Mouse (Mus musculus): ENCODE results near the gene Hoxd13. TPM values are rescaled to one million over a fixed set of nuclear protein-coding genes. Genes with fewer than 3 reads are reported as not detected.
A peak's percentile ranks its signal among the peaks of the same experiment; 100 is the strongest.

The Hoxd13 gene
- polyA plus RNA-seq, 2 experiments = 0.29 TPM; not detected in 1

GRCm38 (mm10) chr2:74669230-74669578, 1.1 kb downstream of the Hoxd13 start:
- 2% methylated on average over 3 of the region's 3 CpGs for WGBS (ENCODE audit: insufficient replicate concordance)
- ATAC-seq (ENCODE audit: insufficient read depth) (no peak), DNase-seq (ENCODE audit: low read depth in 3 of 3, low spot score in 3 of 3) (no peak)
- Histone ChIP-seq H3K4me3 (ENCODE audit: insufficient read depth in 1 of 2, low read depth in 2 of 2, low read length in 2 of 2) (no peak overlapping the region), H3K27me3 (ENCODE audit: control insufficient read depth, insufficient read depth, low read length) (peaks cover 96% of the 10 kb centered on the region), H3K9ac (replicated peaks) (no peak overlapping the region), H3K36me3 (replicated peaks; ENCODE audit: control insufficient read depth, insufficient read depth, low read depth) (no peaks in the 10 kb centered on the region), H3K9me3 (ENCODE audit: control insufficient read depth, low read length) (no peaks in the 10 kb centered on the region), H3K4me2 (ENCODE audit: low read depth) (no peak overlapping the region), H3K4me1 (replicated peaks; ENCODE audit: control insufficient read depth in 2 of 2, insufficient read depth in 2 of 2, low read length in 1 of 2) (no peaks in the 10 kb centered on the region), H3K27ac (no peak overlapping the region)
- no peak for TF ChIP-seq CTCF (IDR thresholded peaks at IDR 0.05; ENCODE audit: low read depth)
- TF ChIP-seq EP300 (IDR thresholded peaks at IDR 0.05; ENCODE audit: low read depth) = no peak

GRCm38 (mm10) chr2:74669650-74670235, 1.6 kb downstream of the Hoxd13 start:
- WGBS (ENCODE audit: insufficient replicate concordance) = 3% methylated on average over 14 of the region's 14 CpGs
- ATAC-seq (ENCODE audit: insufficient read depth) (no peak), DNase-seq (ENCODE audit: low read depth in 3 of 3, low spot score in 3 of 3) (no peak)
- no peak overlapping the region for H3K4me3 ChIP-seq (ENCODE audit: insufficient read depth in 1 of 2, low read depth in 2 of 2, low read length in 2 of 2)
- H3K9ac ChIP-seq (replicated peaks) = no peak overlapping the region
- no peaks in the 10 kb centered on the region for H3K9me3 ChIP-seq (ENCODE audit: control insufficient read depth, low read length)
- no peak overlapping the region for H3K27ac ChIP-seq
- H3K4me1 ChIP-seq (replicated peaks; ENCODE audit: control insufficient read depth in 2 of 2, insufficient read depth in 2 of 2, low read length in 1 of 2) = no peaks in the 10 kb centered on the region
- H3K4me2 ChIP-seq (ENCODE audit: low read depth) = no peak overlapping the region
- peaks cover 96% of the 10 kb centered on the region for H3K27me3 ChIP-seq (ENCODE audit: control insufficient read depth, insufficient read depth, low read length)
- H3K36me3 ChIP-seq (replicated peaks; ENCODE audit: control insufficient read depth, insufficient read depth, low read depth) = no peaks in the 10 kb centered on the region
- TF ChIP-seq EP300 (IDR thresholded peaks at IDR 0.05; ENCODE audit: low read depth) = no peak
- no peak for TF ChIP-seq CTCF (IDR thresholded peaks at IDR 0.05; ENCODE audit: low read depth)

- peaks cover 97% of the 10 kb centered on the region for H3K27me3 ChIP-seq (ENCODE audit: control insufficient read depth, insufficient read depth, low read length)
- DNase-seq (ENCODE audit: low read depth in 3 of 3, low spot score in 3 of 3) (no peak), ATAC-seq (ENCODE audit: insufficient read depth) (no peak)
- no peak overlapping the region for H3K9ac ChIP-seq (replicated peaks)
- no peaks in the 10 kb centered on the region for H3K36me3 ChIP-seq (replicated peaks; ENCODE audit: control insufficient read depth, insufficient read depth, low read depth)
- no peak overlapping the region for H3K4me3 ChIP-seq (ENCODE audit: insufficient read depth in 1 of 2, low read depth in 2 of 2, low read length in 2 of 2)
- H3K4me2 ChIP-seq (ENCODE audit: low read depth) = no peak overlapping the region
- WGBS (ENCODE audit: insufficient replicate concordance) = 5% methylated on average over 3 of the region's 3 CpGs
- no peaks in the 10 kb centered on the region for H3K9me3 ChIP-seq (ENCODE audit: control insufficient read depth, low read length)
- no peak overlapping the region for H3K27ac ChIP-seq
- no peak for TF ChIP-seq CTCF (IDR thresholded peaks at IDR 0.05; ENCODE audit: low read depth)
- TF ChIP-seq EP300 (IDR thresholded peaks at IDR 0.05; ENCODE audit: low read depth) = no peak
- H3K4me1 ChIP-seq (replicated peaks; ENCODE audit: control insufficient read depth in 2 of 2, insufficient read depth in 2 of 2, low read length in 1 of 2) = no peaks in the 10 kb centered on the region
These were observed 2.6 kb downstream of the Hoxd13 start for GRCm38 (mm10) chr2:74670632-74671188.

GRCm38 (mm10) chr2:74671847-74672246, 3.7 kb downstream of the Hoxd13 start:
- Histone ChIP-seq H3K27ac (no peak overlapping the region), H3K36me3 (replicated peaks; ENCODE audit: control insufficient read depth, insufficient read depth, low read depth) (no peaks in the 10 kb centered on the region), H3K27me3 (ENCODE audit: control insufficient read depth, insufficient read depth, low read length) (peaks cover 99% of the 10 kb centered on the region), H3K4me3 (ENCODE audit: insufficient read depth in 1 of 2, low read depth in 2 of 2, low read length in 2 of 2) (no peak overlapping the region), H3K4me1 (replicated peaks; ENCODE audit: control insufficient read depth in 2 of 2, insufficient read depth in 2 of 2, low read length in 1 of 2) (no peaks in the 10 kb centered on the region), H3K9me3 (ENCODE audit: control insufficient read depth, low read length) (no peaks in the 10 kb centered on the region), H3K9ac (replicated peaks) (no peak overlapping the region), H3K4me2 (ENCODE audit: low read depth) (no peak overlapping the region)
- ATAC-seq (ENCODE audit: insufficient read depth) = no peak
- TF ChIP-seq EP300 (IDR thresholded peaks at IDR 0.05; ENCODE audit: low read depth) (no peak), CTCF (IDR thresholded peaks at IDR 0.05; ENCODE audit: low read depth) (no peak)
- WGBS (ENCODE audit: insufficient replicate concordance) = 3% methylated on average over 5 of the region's 5 CpGs
- no peak for DNase-seq (ENCODE audit: low read depth in 3 of 3, low spot score in 3 of 3)

GRCm38 (mm10) chr2:74672481-74673362, 4.6 kb downstream of the Hoxd13 start:
- Histone ChIP-seq H3K4me3 (ENCODE audit: insufficient read depth in 1 of 2, low read depth in 2 of 2, low read length in 2 of 2) (peak overlapping the region; percentile 19 to 23; a peak in 3 of 4 replicates), H3K9ac (replicated peaks) (no peak overlapping the region), H3K4me2 (ENCODE audit: low read depth) (peak overlapping the region; percentile 42), H3K27ac (no peak overlapping the region), H3K9me3 (ENCODE audit: control insufficient read depth, low read length) (no peaks in the 10 kb centered on the region), H3K36me3 (replicated peaks; ENCODE audit: control insufficient read depth, insufficient read depth, low read depth) (no peaks in the 10 kb centered on the region), H3K4me1 (replicated peaks; ENCODE audit: control insufficient read depth in 2 of 2, insufficient read depth in 2 of 2, low read length in 1 of 2) (no peaks in the 10 kb centered on the region), H3K27me3 (ENCODE audit: control insufficient read depth, insufficient read depth, low read length) (peaks cover 99% of the 10 kb centered on the region)
- ATAC-seq (ENCODE audit: insufficient read depth) (no peak), DNase-seq (ENCODE audit: low read depth in 3 of 3, low spot score in 3 of 3) (no peak)
- 2% methylated on average over 40 of the region's 40 CpGs for WGBS (ENCODE audit: insufficient replicate concordance)
- TF ChIP-seq CTCF (IDR thresholded peaks at IDR 0.05; ENCODE audit: low read depth) = peak; percentile 75
- TF ChIP-seq EP300 (IDR thresholded peaks at IDR 0.05; ENCODE audit: low read depth) = no peak
